Mouse (Mus musculus) neural tube, embryonic 11.5 days (tissue): ENCODE results near the gene Rtl9. TPM values are rescaled to one million over a fixed set of nuclear protein-coding genes. Genes with fewer than 3 reads are reported as not detected.

Experiments
- ATAC-seq: fragments of 200-750 bp; cut with Nextera tagmentation; 2 replicates; pipeline ENCODE4 v1.8.0; 2017; ENCODE audit warnings: moderate number of reproducible peaks, mild to moderate bottlenecking, moderate TSS enrichment, moderate library complexity; ENCODE audit not compliant: insufficient read depth, low FRiP score, low TSS enrichment
- DNase-seq: peaks from one replicate; pipeline ENCODE4 v3.0.0-alpha.2; 2015; ENCODE audit warnings: low spot score
- H3K27ac ChIP-seq: fragments of 300-500 bp; sonication (generic); 2 replicates; pipeline ENCODE4 v1.5.1; 2014; ENCODE audit warnings: low read depth, mild to moderate bottlenecking, low read length
- H3K27me3 ChIP-seq: fragments of 300-500 bp; sonication (generic); 2 replicates; pipeline ENCODE4 v1.6.1; 2014; ENCODE audit warnings: mild to moderate bottlenecking, low read length, mixed read lengths; ENCODE audit not compliant: control insufficient read depth, insufficient read depth
- H3K36me3 ChIP-seq: fragments of 300-500 bp; sonication (generic); 2 replicates; pipeline ENCODE4 v1.6.1; 2014; ENCODE audit warnings: mild to moderate bottlenecking, low read length, moderate library complexity, mixed read lengths; ENCODE audit not compliant: control insufficient read depth, insufficient read depth
- H3K4me1 ChIP-seq: fragments of 300-500 bp; sonication (generic); 2 replicates; pipeline ENCODE4 v1.6.1; 2014; ENCODE audit warnings: low read length, mixed read lengths; ENCODE audit not compliant: control insufficient read depth, insufficient read depth
- H3K4me2 ChIP-seq: fragments of 300-500 bp; sonication (generic); 2 replicates; pipeline ENCODE4 v1.6.1; 2014; ENCODE audit warnings: low read depth, mild to moderate bottlenecking, moderate library complexity
- H3K4me3 ChIP-seq: fragments of 300-500 bp; sonication (generic); 2 replicates; pipeline ENCODE4 v1.5.1; 2014; ENCODE audit warnings: low read depth, low read length
- H3K9ac ChIP-seq: fragments of 300-500 bp; sonication (generic); 2 replicates; pipeline ENCODE4 v1.6.1; 2014; ENCODE audit warnings: mild to moderate bottlenecking, low read length
- H3K9me3 ChIP-seq: fragments of 300-500 bp; sonication (generic); 2 replicates; pipeline ENCODE4 v1.6.1; 2016; ENCODE audit warnings: low read length; ENCODE audit not compliant: control insufficient read depth
- WGBS: fragments of 180-500 bp; shearing (Covaris S2); extraction: QIAGEN DNeasy Blood & Tissue Kit; methylation state at CpG from one replicate; pipeline ENCODE4 v1.1.7; 2014; 5-methylcytosine and 5-hydroxymethylcytosine counted together
- polyA plus RNA-seq: library from polyadenylated mRNA; unstranded; fragments of >200 nt; fragmentation: Nextera tagmentation; extraction: Ambion mirVana; gene quantifications from 2 replicates; pipeline ENCODE4 v1.2.1, GENCODE M21; 2014

Rtl9 gene
- polyA plus RNA-seq, 1 experiment from 2014 or later = 0.28 TPM

- H3K27ac ChIP-seq = no peak overlapping the region
- H3K27me3 ChIP-seq = no peaks in the 10 kb centered on the region
- H3K4me3 ChIP-seq = no peak overlapping the region
- ATAC-seq = no peak
- H3K4me2 ChIP-seq = no peak overlapping the region
- no peaks in the 10 kb centered on the region for H3K4me1 ChIP-seq
- DNase-seq = no peak
- no peaks in the 10 kb centered on the region for H3K36me3 ChIP-seq
- H3K9ac ChIP-seq = no peak overlapping the region
- H3K9me3 ChIP-seq = no peaks in the 10 kb centered on the region
- WGBS = 86% methylated on average over 1 of the region's 1 CpGs
Measured at GRCm38 (mm10) chrX:143067115-143067514, 32.3 kb upstream of the Rtl9 start.

- H3K4me1 ChIP-seq = no peaks in the 10 kb centered on the region
- no peak overlapping the region for H3K9ac ChIP-seq
- H3K4me2 ChIP-seq = no peak overlapping the region
- ATAC-seq (no peak), DNase-seq (no peak)
- 81% methylated on average over 5 of the region's 5 CpGs for WGBS
- no peak overlapping the region for H3K4me3 ChIP-seq
- H3K27me3 ChIP-seq = no peaks in the 10 kb centered on the region
- no peak overlapping the region for H3K27ac ChIP-seq
- no peaks in the 10 kb centered on the region for H3K9me3 ChIP-seq
- H3K36me3 ChIP-seq = no peaks in the 10 kb centered on the region
Measured at GRCm38 (mm10) chrX:143067576-143067975, 31.8 kb upstream of the Rtl9 start.

- no peak overlapping the region for H3K27ac ChIP-seq
- DNase-seq = peak; percentile 35
- H3K4me3 ChIP-seq = peak overlapping the region; percentile 6
- H3K36me3 ChIP-seq = no peaks in the 10 kb centered on the region
- ATAC-seq = 0 out of 2 replicates have a peak, but pooled peaks have one; percentile 45
- H3K4me1 ChIP-seq = no peaks in the 10 kb centered on the region
- 19% methylated on average over 23 of the region's 23 CpGs for WGBS
- H3K9ac ChIP-seq = peak overlapping the region; percentile 44
- H3K4me2 ChIP-seq = peak overlapping the region; percentile 38
- H3K27me3 ChIP-seq = peaks cover 8% of the 10 kb centered on the region; the same call in 1 of the 2 replicates
- no peaks in the 10 kb centered on the region for H3K9me3 ChIP-seq
Measured at GRCm38 (mm10) chrX:143080458-143081336, 18.7 kb upstream of the Rtl9 start.

- DNase-seq (no peak), ATAC-seq (no peak)
- Histone ChIP-seq H3K9ac (no peak overlapping the region), H3K4me3 (no peak overlapping the region), H3K4me1 (no peaks in the 10 kb centered on the region), H3K27ac (no peak overlapping the region), H3K36me3 (no peaks in the 10 kb centered on the region), H3K9me3 (no peaks in the 10 kb centered on the region), H3K4me2 (no peak overlapping the region), H3K27me3 (peaks cover 8% of the 10 kb centered on the region; the same call in 1 of the 2 replicates)
- WGBS = no CpG with 5 or more reads among the region's 1 CpGs
Measured at GRCm38 (mm10) chrX:143082732-143083131, 16.7 kb upstream of the Rtl9 start.

- ATAC-seq (no peak), DNase-seq (no peak)
- Histone ChIP-seq H3K36me3 (no peaks in the 10 kb centered on the region), H3K4me1 (no peaks in the 10 kb centered on the region), H3K27me3 (0 out of 2 replicates have a peak, but pooled peaks cover 3% of the 10 kb centered on the region), H3K4me2 (no peak overlapping the region), H3K4me3 (no peak overlapping the region), H3K27ac (no peak overlapping the region), H3K9me3 (no peaks in the 10 kb centered on the region), H3K9ac (no peak overlapping the region)
- WGBS = 70% methylated on average over 7 of the region's 7 CpGs
Measured at GRCm38 (mm10) chrX:143088225-143088624, 11.2 kb upstream of the Rtl9 start.

GRCm38 (mm10) chrX:143090904-143091588, 8.3 kb upstream of the Rtl9 start:
- Histone ChIP-seq H3K4me3 (no peak overlapping the region), H3K4me2 (no peak overlapping the region), H3K9ac (no peak overlapping the region), H3K27ac (no peak overlapping the region), H3K27me3 (0 out of 2 replicates have a peak, but pooled peaks cover 3% of the 10 kb centered on the region), H3K9me3 (no peaks in the 10 kb centered on the region), H3K36me3 (no peaks in the 10 kb centered on the region), H3K4me1 (no peaks in the 10 kb centered on the region)
- WGBS = 75% methylated on average over 6 of the region's 6 CpGs
- no peak for ATAC-seq
- no peak for DNase-seq

- no peak for ATAC-seq
- no peaks in the 10 kb centered on the region; the same call in 1 of the 2 replicates for H3K9me3 ChIP-seq
- DNase-seq = no peak
- no peaks in the 10 kb centered on the region for H3K4me1 ChIP-seq
- H3K4me3 ChIP-seq = no peak overlapping the region
- no peaks in the 10 kb centered on the region for H3K27me3 ChIP-seq
- 68% methylated on average over 6 of the region's 6 CpGs for WGBS
- no peak overlapping the region for H3K9ac ChIP-seq
- H3K36me3 ChIP-seq = no peaks in the 10 kb centered on the region
- no peak overlapping the region for H3K4me2 ChIP-seq
- H3K27ac ChIP-seq = no peak overlapping the region
Measured at GRCm38 (mm10) chrX:143097551-143097950, 1.8 kb upstream of the Rtl9 start.

DNA sequence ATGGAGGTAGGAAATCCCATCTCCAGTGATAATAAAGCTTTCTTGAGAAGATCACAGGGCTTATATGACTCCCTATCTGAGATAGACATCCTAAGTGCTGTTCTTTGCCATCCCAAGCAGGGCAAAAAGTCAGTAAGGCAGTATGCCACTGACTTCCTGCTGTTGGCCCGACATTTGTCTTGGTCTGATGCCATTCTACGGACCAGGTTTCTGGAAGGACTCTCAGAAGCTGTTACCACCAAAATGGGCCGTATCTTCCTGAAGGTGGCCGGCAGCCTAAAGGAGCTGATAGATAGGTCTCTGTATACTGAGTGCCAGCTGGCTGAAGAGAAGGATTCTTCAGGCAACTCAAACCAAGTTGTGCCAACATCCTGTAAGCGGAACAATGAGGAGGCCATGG, 3.8 kb downstream of the Rtl9 start:
- Histone ChIP-seq H3K9ac (no peak overlapping the region), H3K9me3 (no peaks in the 10 kb centered on the region; the same call in 1 of the 2 replicates), H3K4me1 (no peaks in the 10 kb centered on the region), H3K27me3 (no peaks in the 10 kb centered on the region), H3K4me3 (no peak overlapping the region), H3K27ac (no peak overlapping the region), H3K36me3 (no peaks in the 10 kb centered on the region), H3K4me2 (no peak overlapping the region)
- DNase-seq (no peak), ATAC-seq (no peak)
- 87% methylated on average over 5 of the region's 5 CpGs for WGBS
